Comparison of ENCODE assay signal across 12 mouse cellular contexts in the genomic region with DNA sequence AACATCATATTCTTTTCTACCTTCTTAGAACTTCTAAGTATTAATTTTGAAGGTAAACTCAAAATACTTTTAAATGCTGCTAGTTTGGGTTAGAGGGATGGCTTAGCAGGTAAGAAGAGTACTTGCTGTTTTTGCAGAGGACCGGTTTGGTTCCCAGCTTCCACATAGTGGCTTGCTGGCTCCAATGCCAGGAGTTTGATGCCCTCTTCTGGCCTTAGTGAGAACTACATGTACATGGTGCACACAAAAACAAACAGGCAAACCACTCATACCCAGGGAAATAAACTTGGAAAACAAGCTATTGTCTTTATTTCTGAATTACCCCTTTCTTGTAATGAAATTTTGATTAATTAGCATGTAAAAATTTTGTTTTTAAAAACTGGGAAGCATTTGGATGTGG. TPM values are rescaled to one million over a fixed set of nuclear protein-coding genes. Genes with fewer than 3 reads are reported as not detected.
DNase-seq lines count a peak whose midpoint lies in the region; ATAC-seq and TF ChIP-seq lines count a peak whose summit lies in the region.
"Had no signal": no experiment of that assay in that cellular context is flagged by ENCODE, and none has a peak within 500 bp of the region (broad histone marks: within the 10 kb centered on the region; RNA-seq: fewer than 3 reads in every experiment).

No protein-coding gene starts in this region.

- no peaks in the 10 kb centered on the region for H3K4me1 ChIP-seq in hindbrain, postnatal 0 days (ENCODE audit: insufficient read depth, low read length)
- H3K4me1 ChIP-seq in hindbrain, embryonic 14.5 days (replicated peaks; ENCODE audit: control insufficient read depth, insufficient read depth, low read length) = no peaks in the 10 kb centered on the region
- H3K4me1 ChIP-seq: embryonic facial prominence, embryonic 15.5 days had no signal

- DNase-seq in hindbrain, postnatal 0 days (ENCODE audit: low spot score) = no peak
- DNase-seq in hindbrain, embryonic 14.5 days (ENCODE audit: low spot score) = no peak
- DNase-seq in 416B (ENCODE audit: low read depth) = peak; percentile 29
- DNase-seq in NIH3T3 (ENCODE audit: low read depth) = peak; percentile 28
- peak; percentile 25 for DNase-seq in lung, postnatal 10 days
- DNase-seq in urinary bladder, postnatal 4 days (ENCODE audit: low spot score in 2 of 2) = no peak
- DNase-seq in cerebellum, adult 9-10 months = no peak
- no peak for DNase-seq in heart, adult 9 months (ENCODE audit: low spot score in 2 of 2)

- H3K4me2 ChIP-seq in hindbrain, postnatal 0 days (ENCODE audit: low read depth, low read length) = no peak overlapping the region
- no peak overlapping the region for H3K4me2 ChIP-seq in hindbrain, embryonic 14.5 days (replicated peaks)
- H3K4me2 ChIP-seq: embryonic facial prominence, embryonic 15.5 days; heart, embryonic 15.5 days had no signal

- no peaks in the 10 kb centered on the region for H3K27me3 ChIP-seq in hindbrain, postnatal 0 days (ENCODE audit: insufficient read depth, low read length)
- H3K27me3 ChIP-seq in hindbrain, embryonic 14.5 days (ENCODE audit: control insufficient read depth, insufficient read depth, low read length) = no peaks in the 10 kb centered on the region
- H3K27me3 ChIP-seq: embryonic facial prominence, embryonic 15.5 days; heart, embryonic 15.5 days; megakaryocyte, embryonic 14.5 days had no signal

- no peak overlapping the region for H3K27ac ChIP-seq in hindbrain, postnatal 0 days
- no peak overlapping the region for H3K27ac ChIP-seq in hindbrain, embryonic 14.5 days
- H3K27ac ChIP-seq: embryonic facial prominence, embryonic 15.5 days; heart, embryonic 15.5 days had no signal

- peak; percentile 38 for TF ChIP-seq CTCF in hindbrain, postnatal 0 days (IDR thresholded peaks at IDR 0.05; ENCODE audit: low read depth)

- H3K36me3 ChIP-seq in hindbrain, postnatal 0 days (ENCODE audit: insufficient read depth, low read length) = 0 out of 2 replicates have a peak, but pooled peaks cover 3% of the 10 kb centered on the region
- peaks cover 16% of the 10 kb centered on the region; the same call in 1 of the 2 replicates for H3K36me3 ChIP-seq in hindbrain, embryonic 14.5 days (replicated peaks; ENCODE audit: control insufficient read depth, insufficient read depth)

- H3K9me3 ChIP-seq in hindbrain, postnatal 0 days (ENCODE audit: low read length) = no peaks in the 10 kb centered on the region
- H3K9me3 ChIP-seq in hindbrain, embryonic 14.5 days (ENCODE audit: control insufficient read depth, low read length) = no peaks in the 10 kb centered on the region
- H3K9me3 ChIP-seq: embryonic facial prominence, embryonic 15.5 days; heart, embryonic 15.5 days had no signal

- H3K4me3 ChIP-seq in hindbrain, postnatal 0 days (ENCODE audit: low read length) = no peak overlapping the region
- H3K4me3 ChIP-seq in hindbrain, embryonic 14.5 days (replicated peaks; ENCODE audit: low read length) = no peak overlapping the region
- H3K4me3 ChIP-seq: embryonic facial prominence, embryonic 15.5 days; heart, embryonic 15.5 days; megakaryocyte, embryonic 14.5 days had no signal

- WGBS in hindbrain, postnatal 0 days = 64% methylated on average over 1 of the region's 1 CpGs
- WGBS in hindbrain, embryonic 14.5 days = 70% methylated on average over 1 of the region's 1 CpGs

- no peak overlapping the region for H3K9ac ChIP-seq in hindbrain, postnatal 0 days (replicated peaks; ENCODE audit: low read length)
- no peak overlapping the region for H3K9ac ChIP-seq in hindbrain, embryonic 14.5 days
- H3K9ac ChIP-seq: embryonic facial prominence, embryonic 15.5 days; heart, embryonic 15.5 days had no signal

- ATAC-seq in hindbrain, postnatal 0 days = no peak
- ATAC-seq in hindbrain, embryonic 14.5 days (ENCODE audit: low FRiP score) = no peak

RNA-seq across cellular contexts. Expression of a gene that starts 15.5 kb away (rescaled TPM):
- total RNA-seq in hindbrain, postnatal 0 days (2014; rRNA removed) = 52.6 and 53.2 TPM in 2 replicates
- 25.7 and 27.2 TPM in 2 replicates for polyA plus RNA-seq in hindbrain, postnatal 0 days (2015; fragmentation: Nextera tagmentation; extraction: Ambion mirVana)
- polyA plus RNA-seq in hindbrain, embryonic 14.5 days (2014; fragmentation: Nextera tagmentation; extraction: Ambion mirVana) = 52.3 and 59.2 TPM in 2 replicates

RNA-seq across cellular contexts. Expression of a gene that starts 42.3 kb away (rescaled TPM):
- not detected in 2 replicates for total RNA-seq in hindbrain, postnatal 0 days (2014; rRNA removed)
- not detected in 2 replicates for polyA plus RNA-seq in hindbrain, postnatal 0 days (2015; fragmentation: Nextera tagmentation; extraction: Ambion mirVana)
- not detected in 2 replicates for polyA plus RNA-seq in hindbrain, embryonic 14.5 days (2014; fragmentation: Nextera tagmentation; extraction: Ambion mirVana)
- total RNA-seq: layer of hippocampus, adult 8-10 months had no signal
- polyA plus RNA-seq: embryonic facial prominence, embryonic 15.5 days; heart, embryonic 15.5 days had no signal

Comparison
In these comparisons a context has a peak if more than half of its experiments do, and no peak if none do; other contexts are left out.
1. DNase-seq: peak in 416B (single experiment), NIH3T3 (single experiment) and lung, postnatal 10 days (single experiment); none in hindbrain, postnatal 0 days (single experiment), hindbrain, embryonic 14.5 days (single experiment), urinary bladder, postnatal 4 days (0 of 2), cerebellum, adult 9-10 months (single experiment) and heart, adult 9 months (0 of 2).